9 mouse cellular contexts compared by ENCODE assay signal in genomic region chr10:76636026-76636425, GRCm38 (mm10). TPM values are rescaled to one million over a fixed set of nuclear protein-coding genes. Genes with fewer than 3 reads are reported as not detected.
DNase-seq lines count a peak whose midpoint lies in the region; ATAC-seq lines count a peak whose summit lies in the region.
"Had no signal": no experiment of that assay in that cellular context is flagged by ENCODE, and none has a peak within 500 bp of the region (broad histone marks: within the 10 kb centered on the region; RNA-seq: fewer than 3 reads in every experiment).

No protein-coding gene starts in this region.

- ATAC-seq in embryonic facial prominence, embryonic 13.5 days (ENCODE audit: insufficient number of reproducible peaks, insufficient read depth, low FRiP score, low TSS enrichment, low read depth) = no peak; the same call in 1 of the 2 replicates
- ATAC-seq in limb, embryonic 12.5 days (ENCODE audit: insufficient number of reproducible peaks, insufficient read depth, low FRiP score, low TSS enrichment, low read depth) = no peak; the same call in 1 of the 2 replicates
- no peak for ATAC-seq in midbrain, embryonic 14.5 days (ENCODE audit: low FRiP score, low TSS enrichment)

- no peaks in the 10 kb centered on the region for H3K27me3 ChIP-seq in embryonic facial prominence, embryonic 13.5 days
- no peaks in the 10 kb centered on the region for H3K27me3 ChIP-seq in limb, embryonic 12.5 days
- no peaks in the 10 kb centered on the region for H3K27me3 ChIP-seq in midbrain, embryonic 14.5 days (ENCODE audit: control insufficient read depth, insufficient read depth, low read length)

- peak; percentile 32 for DNase-seq in brain, adult 2 months (ENCODE audit: low read depth, low spot score)
- peak; percentile 37 to 53 for DNase-seq in heart, postnatal 36 days
- DNase-seq in spleen, adult 18-20 months = no peak
- no peak for DNase-seq in midbrain, embryonic 14.5 days
- DNase-seq in right cerebral cortex, postnatal 25 days = no peak
- DNase-seq in thymus, postnatal 10 days (ENCODE audit: low spot score in 2 of 2) = no peak
- DNase-seq: left cerebral cortex, postnatal 4 days had no signal

- H3K36me3 ChIP-seq in embryonic facial prominence, embryonic 13.5 days = no peaks in the 10 kb centered on the region
- no peaks in the 10 kb centered on the region for H3K36me3 ChIP-seq in limb, embryonic 12.5 days
- no peaks in the 10 kb centered on the region for H3K36me3 ChIP-seq in midbrain, embryonic 14.5 days (ENCODE audit: control insufficient read depth, insufficient read depth, low read length)

- H3K4me2 ChIP-seq in embryonic facial prominence, embryonic 13.5 days = no peak overlapping the region
- no peak overlapping the region for H3K4me2 ChIP-seq in limb, embryonic 12.5 days
- no peak overlapping the region for H3K4me2 ChIP-seq in midbrain, embryonic 14.5 days (ENCODE audit: low read length)

- no peak overlapping the region; the same call in 1 of the 2 replicates for H3K9ac ChIP-seq in embryonic facial prominence, embryonic 13.5 days
- no peak overlapping the region for H3K9ac ChIP-seq in limb, embryonic 12.5 days (replicated peaks)
- no peak overlapping the region for H3K9ac ChIP-seq in midbrain, embryonic 14.5 days (replicated peaks; ENCODE audit: low read length)

- intact Hi-C loops in heart, postnatal 36 days (cut with DNase I) = no loop called here

- H3K9me3 ChIP-seq in embryonic facial prominence, embryonic 13.5 days = no peaks in the 10 kb centered on the region
- no peaks in the 10 kb centered on the region for H3K9me3 ChIP-seq in limb, embryonic 12.5 days
- no peaks in the 10 kb centered on the region for H3K9me3 ChIP-seq in midbrain, embryonic 14.5 days (ENCODE audit: control insufficient read depth, low read length)

- WGBS in embryonic facial prominence, embryonic 13.5 days = 25% methylated on average over 3 of the region's 3 CpGs
- WGBS in limb, embryonic 12.5 days = 15% methylated on average over 3 of the region's 3 CpGs
- 84% methylated on average over 3 of the region's 3 CpGs for WGBS in midbrain, embryonic 14.5 days

- peak overlapping the region; percentile 84 for H3K27ac ChIP-seq in embryonic facial prominence, embryonic 13.5 days
- peak overlapping the region; percentile 85 for H3K27ac ChIP-seq in limb, embryonic 12.5 days
- no peak overlapping the region for H3K27ac ChIP-seq in midbrain, embryonic 14.5 days (replicated peaks; ENCODE audit: low read depth, low read length)

- H3K4me3 ChIP-seq in embryonic facial prominence, embryonic 13.5 days = no peak overlapping the region
- no peak overlapping the region for H3K4me3 ChIP-seq in limb, embryonic 12.5 days (replicated peaks)
- no peak overlapping the region for H3K4me3 ChIP-seq in midbrain, embryonic 14.5 days (replicated peaks; ENCODE audit: low read depth, low read length)

- peaks cover 53% of the 10 kb centered on the region for H3K4me1 ChIP-seq in embryonic facial prominence, embryonic 13.5 days
- H3K4me1 ChIP-seq in limb, embryonic 12.5 days (replicated peaks) = peaks cover 43% of the 10 kb centered on the region
- H3K4me1 ChIP-seq in midbrain, embryonic 14.5 days (ENCODE audit: control insufficient read depth, insufficient read depth, low read length) = no peaks in the 10 kb centered on the region

RNA-seq across cellular contexts. Expression of gene Col6a2, which starts 12.6 kb away (rescaled TPM):
- 173 and 181 TPM in 2 replicates for polyA plus RNA-seq in embryonic facial prominence, embryonic 13.5 days (2015; fragmentation: Nextera tagmentation; extraction: Ambion mirVana)
- 10 to 100 TPM; 78.2 to 87.8 TPM for total RNA-seq in heart, postnatal 36 days (2021)
- polyA plus RNA-seq in limb, embryonic 12.5 days (2016; fragmentation: Nextera tagmentation; extraction: Ambion mirVana) = 47.6 and 54.7 TPM in 2 replicates
- polyA plus RNA-seq in midbrain, embryonic 14.5 days (2014; fragmentation: Nextera tagmentation; extraction: Ambion mirVana) = 1.6 and 11.4 TPM in 2 replicates

Comparison
In these comparisons a context has a peak if more than half of its experiments do, and no peak if none do; other contexts are left out.
1. DNase-seq: peak in brain, adult 2 months (single experiment) and heart, postnatal 36 days (2 of 2); none in spleen, adult 18-20 months (0 of 2), midbrain, embryonic 14.5 days (single experiment), right cerebral cortex, postnatal 25 days (single experiment) and thymus, postnatal 10 days (0 of 2).